Mouse (Mus musculus) skeletal muscle tissue, adult 2 months (tissue): ENCODE data around the gene Gm3336.

Experiments used
- DNase-seq: peaks from one replicate; pipeline ENCODE4 v3.0.0-alpha.2; 2012; ENCODE audit warnings: low read depth, low spot score

Gm3336 gene

GRCm38 (mm10) chr8:70716521-70717400 is 1.6 kb upstream of the Gm3336 start:
- no peak for DNase-seq

DNA sequence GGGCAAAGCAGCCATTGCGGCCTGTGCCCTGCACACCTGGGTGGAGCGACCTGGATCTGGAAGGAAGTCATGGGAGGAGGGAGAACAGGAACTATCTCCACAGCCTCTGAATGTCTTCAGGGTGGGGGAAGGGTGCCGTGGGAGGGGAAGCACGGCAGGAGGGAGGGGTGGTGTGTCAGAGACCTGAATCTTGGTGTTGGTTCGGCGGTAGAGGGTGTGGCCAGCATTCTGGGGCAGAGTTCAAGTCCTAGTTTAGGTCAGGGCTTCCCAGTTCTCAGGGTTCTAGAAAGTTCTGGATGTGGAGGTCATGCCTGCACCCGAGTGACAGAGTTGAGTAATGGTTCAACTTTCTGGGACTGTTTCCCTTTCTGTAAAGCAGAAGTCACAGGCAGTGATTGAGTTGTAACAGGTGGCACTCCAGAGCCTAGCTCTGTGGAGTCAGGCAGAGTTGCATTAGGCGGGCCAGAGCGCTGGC is 1.5 kb downstream of the Gm3336 start:
- no peak for DNase-seq

DNA sequence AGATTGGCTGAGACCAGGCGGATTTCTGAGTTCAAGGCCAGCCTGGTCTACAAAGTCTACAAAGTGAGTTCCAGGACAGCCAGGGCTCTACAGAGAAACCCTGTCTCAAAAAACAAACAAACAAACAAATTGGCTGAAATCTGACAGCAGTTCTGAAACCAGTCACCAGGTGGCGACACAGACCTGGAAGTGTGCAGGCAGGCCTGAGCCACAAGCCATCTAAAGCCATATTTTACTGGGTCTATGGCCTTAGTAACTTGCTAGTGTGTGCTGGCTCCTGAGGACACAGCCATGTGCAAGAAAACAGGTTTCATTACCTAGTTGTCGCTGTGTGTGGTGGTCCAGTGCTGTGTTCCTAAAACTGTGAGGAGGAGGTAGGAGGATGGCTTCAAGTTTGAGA is 2.4 kb downstream of the Gm3336 start:
- peak; percentile 71 for DNase-seq

DNA sequence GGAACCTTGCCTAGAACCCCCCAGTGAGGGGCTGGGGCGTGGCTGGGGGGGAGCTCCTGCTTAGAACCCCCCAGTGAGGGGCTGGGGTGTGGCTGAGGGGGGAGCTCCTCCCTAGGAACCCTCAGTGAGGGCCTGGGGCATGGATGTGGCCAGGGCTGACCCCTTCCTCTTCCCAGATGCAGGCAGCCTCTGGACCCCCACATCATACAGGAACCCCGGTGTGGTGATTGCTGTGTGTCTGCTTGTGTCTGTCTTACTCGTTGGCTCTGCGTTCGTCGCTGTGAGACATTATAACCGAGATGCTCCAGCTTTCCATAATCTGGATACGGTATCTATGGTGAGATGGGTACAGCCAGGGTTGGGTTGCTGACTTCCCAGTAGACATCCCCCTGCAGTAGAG is 3.3 kb downstream of the Gm3336 start:
- DNase-seq: no peak

DNA sequence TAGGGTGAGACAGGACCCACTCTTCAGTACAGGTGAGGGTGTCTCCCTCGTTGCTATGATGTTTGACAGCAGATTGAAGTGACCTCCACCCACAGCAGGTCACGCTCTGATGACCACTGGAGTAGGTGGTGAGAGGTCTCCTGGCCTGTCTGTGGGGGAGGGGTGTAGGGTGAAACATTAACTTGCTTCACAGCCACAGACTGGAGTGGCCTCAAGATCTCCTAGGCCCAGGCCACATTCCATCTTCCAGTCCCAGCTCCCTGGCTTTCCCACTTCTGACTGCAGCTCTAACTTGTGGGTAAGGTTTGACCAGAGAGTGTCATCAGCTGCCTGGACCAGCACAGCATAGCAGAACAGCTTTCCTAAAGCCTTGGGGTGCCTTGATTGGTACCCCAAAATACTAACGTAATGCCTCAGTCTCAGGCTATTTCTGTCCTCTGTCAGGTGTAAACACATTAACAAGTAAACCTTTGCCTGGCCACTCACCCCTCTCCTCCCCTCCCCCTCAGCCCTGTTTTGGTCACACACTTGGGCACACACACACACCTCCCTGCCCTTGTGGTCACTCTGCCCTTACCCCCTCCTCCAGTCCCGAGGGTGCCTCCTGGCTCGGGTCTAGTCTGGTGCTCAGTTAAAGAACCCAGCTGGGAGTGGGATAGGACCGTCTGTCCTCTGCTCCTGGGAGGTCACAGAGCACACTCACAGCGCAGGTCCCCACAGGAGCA is 5.3 kb downstream of the Gm3336 start, which contains the start of gene Pde4c:
Gene Pde4c, plus strand, starts transcription at position 235 of the 725 bp plus-strand sequence.
- no peak for DNase-seq

GRCm38 (mm10) chr8:70724216-70724615 is 5.9 kb downstream of the Gm3336 start:
- DNase-seq: no peak

- no peak for DNase-seq
These were observed 7.6 kb downstream of the Gm3336 start for GRCm38 (mm10) chr8:70725792-70726447.

GRCm38 (mm10) chr8:70726721-70727120 is 8.4 kb downstream of the Gm3336 start:
- DNase-seq: no peak

DNA sequence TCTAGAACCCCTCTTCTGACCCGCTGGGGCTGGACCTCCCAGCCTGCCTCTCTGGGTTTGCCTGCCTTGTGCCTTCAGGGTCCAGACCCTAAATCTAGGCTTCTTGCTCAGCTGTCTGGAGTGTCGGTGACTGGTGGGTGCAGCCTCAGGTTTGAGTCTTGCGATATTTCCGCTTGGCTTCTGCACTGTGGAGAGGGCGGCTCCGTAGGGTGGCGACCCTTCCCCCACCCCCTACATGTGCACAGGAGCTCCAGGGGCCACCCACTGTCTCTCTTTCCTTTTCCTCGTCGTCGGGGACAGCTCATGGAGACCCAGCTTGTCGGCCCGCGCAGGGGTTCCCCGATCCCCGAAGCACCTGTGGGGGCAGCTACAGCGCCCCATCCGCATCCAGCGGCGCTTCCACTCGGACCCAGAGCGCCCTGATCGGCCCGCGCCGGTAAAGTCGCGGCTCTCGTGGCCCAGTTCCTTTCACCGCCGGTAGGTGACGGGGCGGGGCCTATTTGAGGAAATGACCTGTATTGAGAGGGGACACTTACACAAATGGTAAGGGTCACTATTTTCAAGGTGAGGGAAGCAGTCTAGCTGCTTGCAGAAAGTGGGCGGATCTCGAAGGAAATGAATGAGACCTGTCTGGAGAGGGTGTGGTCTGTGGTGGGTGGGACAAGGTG is 11.6 kb downstream of the Gm3336 start:
- no peak for DNase-seq

DNA sequence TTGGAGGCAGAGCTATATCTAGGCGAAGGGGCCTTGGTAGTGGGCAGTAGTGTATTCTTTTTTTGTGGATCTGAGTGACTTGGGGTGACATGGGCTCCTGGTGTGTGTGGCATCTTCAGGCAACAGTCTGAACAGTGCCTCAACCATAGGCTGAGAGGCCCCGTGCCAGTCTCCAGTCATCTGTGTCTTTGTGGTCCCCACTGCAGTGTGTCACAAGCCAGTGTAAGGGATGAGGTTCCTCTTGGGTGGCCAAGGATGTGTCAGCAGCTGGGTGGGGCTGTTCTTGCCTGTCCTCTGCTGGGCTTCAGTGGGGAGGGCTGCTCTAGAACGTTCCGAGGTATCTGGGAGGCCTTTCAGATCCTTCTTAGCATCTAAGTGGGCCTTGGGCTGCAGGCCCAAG is 12.6 kb downstream of the Gm3336 start:
- DNase-seq: no peak

DNA sequence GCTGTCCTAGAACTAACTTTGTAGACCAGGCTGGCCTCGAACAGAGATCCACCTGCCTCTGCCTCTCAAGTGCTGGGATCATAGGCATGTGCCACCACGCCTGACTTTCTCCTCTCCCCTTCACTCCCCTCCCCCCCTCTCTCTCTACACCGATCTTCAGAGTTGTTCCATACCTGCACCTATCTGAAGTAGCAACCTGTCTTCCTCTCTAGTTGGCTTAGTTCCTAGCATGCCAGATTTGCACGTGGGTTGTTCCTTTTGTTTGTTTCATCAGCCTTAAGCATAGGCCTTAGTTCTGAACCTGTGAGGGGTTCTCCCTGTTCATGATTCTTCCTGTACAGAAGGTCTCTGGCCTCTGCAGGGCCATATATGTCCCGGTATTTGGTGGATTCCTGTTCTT is 19.4 kb downstream of the Gm3336 start:
- no peak for DNase-seq

DNA sequence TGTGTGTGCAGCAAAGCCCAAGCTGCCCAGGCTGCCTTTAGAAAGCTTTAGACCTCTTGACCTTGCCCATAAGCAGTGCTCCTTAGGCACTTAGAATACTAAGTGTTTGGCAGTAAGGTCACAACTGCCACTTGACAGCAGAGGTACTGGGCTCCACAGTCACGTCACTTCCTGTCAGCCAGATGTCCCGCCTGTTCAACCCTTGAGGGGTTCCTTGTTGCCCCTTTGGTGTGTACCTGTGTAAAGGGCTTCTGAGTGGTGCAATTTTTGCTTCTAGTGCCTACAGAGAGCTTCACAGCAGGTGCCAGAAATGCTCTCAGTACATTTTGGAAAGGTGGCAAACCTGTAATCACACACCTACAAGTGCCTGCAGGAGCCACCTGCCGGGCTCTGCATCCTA is 19.9 kb downstream of the Gm3336 start:
- DNase-seq: no peak

DNA sequence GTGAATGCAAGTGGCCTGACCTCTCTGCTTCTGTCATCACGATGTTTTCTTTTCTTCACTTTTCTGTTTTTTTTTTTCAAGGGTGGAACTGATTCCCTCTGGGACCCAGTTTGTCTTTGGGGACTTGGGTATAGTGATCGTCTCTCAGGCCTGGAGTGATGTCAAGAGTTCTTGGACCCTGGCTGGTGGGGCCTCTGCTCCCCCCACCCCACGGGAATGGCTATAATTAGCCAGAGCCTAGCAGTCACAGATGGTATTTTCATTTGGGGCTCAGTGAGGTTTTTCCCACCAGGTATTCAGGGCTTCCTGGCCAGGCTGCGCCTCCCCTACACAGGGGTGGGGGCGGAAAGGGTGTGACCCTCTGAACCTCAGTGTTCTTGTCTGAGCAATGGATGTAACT is 23.3 kb downstream of the Gm3336 start:
- no peak for DNase-seq

DNA sequence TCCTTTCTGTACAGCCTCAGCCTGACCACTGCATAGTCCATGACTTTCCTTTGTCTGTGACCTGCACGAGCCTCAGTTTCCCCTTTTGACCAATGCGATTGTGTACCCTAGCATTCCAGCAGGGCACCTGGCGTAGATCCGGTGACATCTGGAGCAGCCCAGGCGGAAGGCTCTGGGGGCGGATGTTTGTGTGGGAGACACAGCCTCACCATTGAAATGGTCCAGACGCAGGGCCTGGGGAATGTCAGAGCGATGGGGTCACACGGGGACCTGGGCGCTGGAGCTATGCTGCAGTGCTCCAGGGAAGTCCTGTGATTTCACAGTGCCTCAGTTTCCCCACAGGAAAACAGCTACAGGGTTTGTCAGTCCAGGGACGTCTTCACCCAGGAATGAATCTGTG is 23.8 kb downstream of the Gm3336 start:
- DNase-seq: no peak

- no peak for DNase-seq
These were observed 24.8 kb downstream of the Gm3336 start for GRCm38 (mm10) chr8:70742981-70743655.

DNA sequence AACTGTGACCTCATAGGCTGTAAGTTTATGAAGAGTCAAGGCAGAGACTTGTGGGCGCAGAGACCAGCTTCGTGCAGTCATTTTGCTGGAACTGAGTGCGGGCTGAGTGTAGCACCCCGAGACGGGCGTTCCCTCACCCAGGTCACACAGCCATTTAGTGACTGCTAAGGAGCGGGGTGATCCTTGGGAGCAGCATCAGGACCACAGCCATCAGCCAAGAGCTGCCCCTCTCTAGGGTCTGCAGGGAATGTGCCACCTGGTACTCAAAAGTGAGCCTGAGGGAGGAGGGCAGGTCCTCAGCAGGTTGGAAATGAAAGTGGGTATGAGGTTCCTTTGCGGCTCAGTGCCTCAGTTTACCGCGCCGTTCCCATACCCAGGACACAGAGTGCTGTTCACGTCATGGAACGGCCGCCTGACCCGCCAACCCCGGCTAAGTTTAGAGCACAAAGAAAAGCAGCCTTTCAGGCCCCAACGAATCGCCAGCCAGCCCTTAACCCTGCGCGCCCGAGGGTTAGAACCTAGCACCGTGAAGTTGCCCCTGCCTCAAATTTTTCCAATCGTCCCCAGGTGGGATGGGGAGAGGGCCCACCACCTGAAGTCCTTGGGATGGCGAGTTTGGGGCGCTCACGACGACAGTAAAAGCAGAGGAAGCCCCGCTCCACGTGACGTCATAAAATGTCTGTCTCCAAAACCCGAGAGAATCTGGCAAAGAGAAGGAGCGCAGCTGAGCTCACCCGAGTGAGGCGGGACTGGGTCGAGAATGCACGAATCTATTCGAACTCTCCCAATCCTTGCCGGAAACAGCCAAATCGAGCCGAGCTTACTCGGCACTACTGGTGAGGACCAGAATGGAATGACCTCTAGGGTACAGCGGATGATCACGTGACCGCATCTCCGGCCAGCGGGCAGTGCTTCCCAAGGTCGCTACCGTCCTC is 25.6 kb downstream of the Gm3336 start:
- peak; percentile 85 for DNase-seq

DNA sequence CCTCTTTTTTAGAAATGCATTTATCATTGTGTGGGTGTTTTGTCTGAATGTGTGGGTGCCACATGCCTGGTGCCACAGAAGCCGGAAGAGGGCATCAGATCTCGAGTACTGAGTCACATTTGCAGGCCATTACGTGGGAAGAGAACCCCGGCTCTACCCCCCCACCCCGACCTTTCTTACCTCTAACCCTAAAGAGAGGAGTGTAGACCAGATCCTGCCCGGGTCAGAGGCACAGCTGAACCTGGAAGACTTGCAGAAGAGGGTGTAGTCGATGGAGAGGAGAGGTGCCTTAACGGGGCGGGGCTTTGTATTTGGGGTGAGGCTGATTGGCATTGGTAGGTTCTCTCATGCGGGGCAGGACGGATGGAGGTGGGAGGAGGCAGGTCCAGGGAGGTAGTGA is 26.5 kb downstream of the Gm3336 start:
- no peak for DNase-seq

GRCm38 (mm10) chr8:70745691-70746220 is 27.4 kb downstream of the Gm3336 start:
- DNase-seq: no peak

DNA sequence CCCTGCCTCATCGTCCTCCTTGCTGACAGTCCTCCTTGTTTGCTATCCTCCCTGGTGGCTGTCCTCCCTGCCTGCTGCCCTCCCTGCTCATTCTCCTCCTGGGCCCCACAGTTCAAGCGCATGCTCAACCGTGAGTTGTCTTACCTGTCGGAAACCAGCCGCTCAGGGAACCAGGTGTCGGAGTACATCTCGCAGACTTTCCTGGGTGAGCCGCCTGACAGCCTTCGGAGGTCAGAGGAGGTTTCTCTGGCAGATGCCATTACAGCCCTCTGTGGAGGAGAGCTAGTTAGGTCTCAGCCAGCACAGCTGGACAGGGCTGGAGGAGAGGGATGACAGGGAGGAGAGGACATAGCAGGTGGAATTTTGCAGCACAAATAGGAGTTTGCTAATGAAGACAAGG is 28.3 kb downstream of the Gm3336 start:
- DNase-seq: no peak
